Mouse (Mus musculus) gonadal fat pad, adult 2 months (tissue): ENCODE measurements at regions not wholly inside any gene's neighbourhood (a gene's known extent, or its start where the extent isn't known, plus 50 kb on each side); places are given as distances from the start of the nearest gene placed in this dataset.

Experiments used
- DNase-seq: peaks from one replicate; pipeline ENCODE4 v3.0.0-alpha.2; 2012; ENCODE audit warnings: low read depth

DNA sequence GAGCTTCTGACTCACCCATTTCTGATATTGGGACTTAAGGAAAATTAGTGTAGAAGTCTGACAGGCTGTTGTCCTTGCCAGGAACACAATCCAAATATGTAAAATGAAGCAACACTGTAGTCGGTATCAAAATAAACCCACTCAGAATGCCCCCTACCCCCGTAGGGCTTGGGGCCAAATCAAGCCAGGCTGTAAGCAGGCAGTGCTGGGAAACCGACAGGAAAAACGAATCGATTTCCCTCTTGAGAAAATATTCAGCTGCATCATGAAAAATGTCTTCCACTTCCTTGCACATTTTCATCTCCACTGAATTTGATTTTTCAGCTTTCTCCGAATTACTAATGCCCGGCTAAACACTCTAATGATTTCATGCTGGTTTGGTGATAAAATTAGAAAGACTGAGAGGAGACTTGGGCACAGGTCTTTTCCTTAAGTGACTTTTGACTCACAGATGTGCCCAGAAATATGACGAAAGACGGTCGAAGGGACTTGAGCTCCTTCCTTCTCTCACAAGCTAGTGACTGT, 485.7 kb downstream of the Fat4 start:
- no peak for DNase-seq

- DNase-seq, result no peak
Measured at GRCm38 (mm10) chr3:39375465-39375864, 488.7 kb downstream of the Fat4 start.

- DNase-seq, result no peak
Measured at GRCm38 (mm10) chr3:39388491-39388890, 501.8 kb downstream of the Fat4 start.

- no peak for DNase-seq
Measured at GRCm38 (mm10) chr3:39390442-39390841, 503.7 kb downstream of the Fat4 start.

DNA sequence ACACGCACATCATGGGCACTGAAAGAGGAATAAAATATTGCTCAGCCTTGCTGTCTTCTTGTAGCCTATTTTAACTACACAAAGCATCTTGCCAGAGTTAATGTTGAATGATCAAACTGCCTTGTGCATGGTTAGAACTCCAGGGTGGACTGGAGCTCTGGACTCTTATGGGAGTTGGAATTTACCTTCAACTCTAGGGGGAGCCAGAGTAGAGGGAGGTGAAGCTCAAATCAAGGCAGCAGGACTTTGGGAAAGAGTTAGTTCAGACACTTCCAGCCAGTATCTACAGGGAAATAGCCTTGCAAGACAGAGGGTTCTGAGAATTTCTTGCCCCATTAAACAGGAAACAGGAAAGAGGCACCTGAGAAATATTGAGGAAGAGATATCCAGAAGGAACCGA, 505.3 kb downstream of the Fat4 start:
- no peak for DNase-seq

GRCm38 (mm10) chr3:39396672-39397071, 509.9 kb downstream of the Fat4 start:
- no peak for DNase-seq

- DNase-seq, result no peak
Measured at GRCm38 (mm10) chr3:39397255-39397654, 510.5 kb downstream of the Fat4 start.

DNA sequence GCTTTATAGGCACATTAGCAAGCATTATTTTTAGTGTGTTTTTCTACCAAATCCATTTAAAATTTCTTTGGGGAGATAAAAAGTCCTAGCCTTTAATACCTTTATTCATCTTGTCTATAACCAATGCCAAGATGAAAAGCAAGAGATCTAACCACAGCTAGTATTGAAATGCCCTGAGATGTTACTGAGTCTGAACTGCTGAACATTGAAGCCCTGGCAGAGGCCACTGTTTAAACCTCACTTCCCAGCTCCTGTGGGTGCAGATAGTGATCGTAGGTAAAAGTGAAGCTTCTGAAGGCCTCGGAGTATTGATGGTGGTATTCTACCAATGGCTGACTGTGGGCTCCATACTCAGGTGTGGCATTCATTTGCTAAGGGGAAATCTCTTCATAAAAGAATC, 510.9 kb downstream of the Fat4 start:
- DNase-seq, result no peak

DNA sequence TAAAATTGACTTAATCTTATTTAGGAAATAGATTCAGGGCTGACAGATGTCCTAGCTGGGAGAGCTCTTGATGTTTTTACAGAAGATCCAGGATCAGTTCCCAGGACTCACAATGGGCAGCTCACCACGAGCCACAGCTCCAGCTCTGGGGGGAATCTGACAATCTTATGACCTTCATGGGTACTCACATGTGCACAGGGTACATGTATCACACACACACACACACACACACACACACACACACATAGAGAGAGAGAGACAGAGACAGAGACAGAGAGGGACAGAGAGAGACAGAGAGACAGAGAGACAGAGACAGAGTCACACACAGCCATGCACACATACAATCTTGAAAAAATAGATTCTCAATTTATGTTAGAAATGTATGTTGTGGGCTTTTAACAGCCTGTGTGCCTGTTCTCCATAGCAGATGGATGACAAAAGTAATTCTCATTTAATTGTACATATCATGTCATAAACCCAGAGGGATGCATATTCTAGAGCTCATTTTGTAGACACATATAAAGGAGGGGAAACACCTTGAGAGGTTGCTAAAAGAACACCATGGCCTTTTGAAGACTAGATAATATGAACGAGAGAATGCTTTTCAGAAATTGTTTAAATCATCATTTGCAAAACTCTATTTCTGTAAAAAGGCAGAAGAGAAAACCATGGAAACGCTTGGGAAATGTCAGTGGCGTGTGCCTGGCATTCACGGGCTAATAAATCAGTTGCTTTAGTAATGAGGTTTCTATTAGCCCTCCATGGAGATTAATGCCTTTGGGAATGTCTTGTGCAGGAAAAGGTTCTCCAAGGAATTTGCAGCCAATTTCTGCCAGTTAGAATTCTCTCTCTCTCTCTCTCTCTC, 538.3 kb downstream of the Fat4 start:
- DNase-seq, result no peak

GRCm38 (mm10) chr3:39425643-39426016, 538.9 kb downstream of the Fat4 start:
- no peak for DNase-seq

- no peak for DNase-seq
Measured at GRCm38 (mm10) chr3:39443328-39443727, 556.6 kb downstream of the Fat4 start.

DNA sequence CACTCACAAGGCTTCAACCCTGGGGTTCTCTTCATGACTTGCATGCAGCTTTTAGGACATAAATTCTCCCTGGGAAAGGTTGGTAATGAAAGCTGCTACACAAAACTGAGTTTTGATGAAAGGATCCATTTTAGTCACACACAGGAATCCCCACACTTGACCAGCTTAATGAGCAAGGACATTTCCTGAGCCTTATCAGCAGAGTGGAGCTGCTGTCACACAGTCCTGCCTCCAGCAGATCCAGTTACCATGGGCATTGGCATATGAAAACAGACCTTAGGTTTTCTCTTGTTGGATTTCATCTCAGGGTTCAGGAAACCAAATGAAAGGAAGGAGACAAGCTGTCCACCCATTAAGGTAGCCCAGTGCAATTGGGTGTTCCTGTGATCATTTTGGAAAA, 568.9 kb downstream of the Fat4 start:
- no peak for DNase-seq

- DNase-seq, result peak; percentile 28
Measured at GRCm38 (mm10) chr3:39460183-39460888, 573.6 kb downstream of the Fat4 start.

GRCm38 (mm10) chr3:39461561-39461960, 574.8 kb downstream of the Fat4 start:
- DNase-seq, result no peak

DNA sequence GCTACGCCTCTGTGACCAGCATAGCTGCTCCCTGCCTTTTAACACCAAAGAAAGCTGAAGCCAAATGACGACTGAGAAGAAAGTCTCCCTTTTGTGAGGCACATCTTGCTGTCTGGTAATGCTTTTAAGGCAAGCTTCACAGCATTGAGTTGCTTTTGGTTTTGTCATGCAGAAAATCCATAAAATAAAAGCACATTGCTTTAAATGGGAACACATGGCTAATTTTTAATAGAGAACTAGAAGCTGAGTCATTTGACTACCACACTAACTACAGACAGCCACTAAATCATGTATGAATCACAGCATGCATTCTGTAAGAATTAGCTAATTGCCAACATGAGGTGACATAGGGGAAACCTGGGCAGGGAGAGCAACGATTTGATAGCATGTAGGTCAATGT, 579.1 kb downstream of the Fat4 start:
- DNase-seq, result no peak

DNA sequence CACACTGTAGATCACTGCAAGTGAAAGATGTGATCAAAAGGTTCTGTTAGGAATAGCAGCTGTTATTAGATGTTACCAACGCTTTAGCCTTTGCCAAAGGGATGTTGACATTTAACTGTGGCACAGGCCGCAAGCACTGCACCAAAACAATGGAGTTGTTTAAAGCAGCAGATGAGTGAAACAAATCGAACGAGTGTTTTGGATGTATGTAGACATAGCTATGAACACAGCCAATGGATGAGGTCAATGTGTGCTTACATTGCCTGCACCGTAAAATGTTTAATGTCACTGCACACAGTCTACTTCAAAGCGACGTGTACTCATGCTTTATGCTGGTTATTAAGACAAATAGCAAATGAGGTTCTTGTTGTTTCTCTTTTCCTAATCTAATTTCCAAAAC, 602.7 kb downstream of the Fat4 start:
- DNase-seq, result no peak

DNA sequence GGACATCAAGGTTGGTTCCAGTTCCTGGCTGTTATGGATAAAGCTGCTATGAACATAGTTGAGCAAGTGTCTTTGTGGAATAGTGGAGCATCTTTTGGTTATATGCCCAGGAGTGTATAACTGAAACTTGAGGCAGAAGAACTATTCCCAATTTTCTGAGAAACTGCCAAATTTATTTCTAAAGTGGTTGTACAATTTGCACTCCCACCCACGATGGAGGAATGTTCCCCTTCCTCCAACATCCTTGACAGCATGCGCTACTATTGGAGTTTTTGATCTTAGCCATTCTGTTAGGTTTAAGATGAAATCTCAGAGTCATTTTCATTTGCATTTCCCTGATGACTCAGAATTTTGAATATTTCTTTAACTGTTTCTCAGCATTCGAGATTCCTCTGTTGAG, 607.6 kb downstream of the Fat4 start:
- DNase-seq, result no peak

- DNase-seq, result no peak
Measured at GRCm38 (mm10) chr3:39528087-39528486, 641.3 kb downstream of the Fat4 start.

DNA sequence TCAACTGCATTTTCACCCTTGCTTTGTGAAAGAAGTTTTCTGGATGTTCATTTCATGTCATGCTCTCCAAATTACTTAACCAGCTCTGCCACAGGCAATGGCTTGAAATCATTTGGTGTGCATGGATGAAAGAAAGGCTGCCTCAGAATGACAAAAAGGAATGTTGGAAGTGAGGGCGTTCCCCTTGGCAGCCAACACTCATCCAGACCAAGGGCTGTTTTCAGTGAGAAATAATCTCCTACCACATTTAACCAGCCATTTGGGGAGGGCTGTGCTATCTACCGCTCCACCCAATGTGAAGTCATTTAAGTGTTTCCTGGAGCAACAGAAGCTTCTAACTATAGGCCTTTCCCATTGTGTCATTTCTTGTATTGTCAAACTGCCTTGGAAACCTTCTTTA, 650.8 kb downstream of the Fat4 start:
- no peak for DNase-seq

DNA sequence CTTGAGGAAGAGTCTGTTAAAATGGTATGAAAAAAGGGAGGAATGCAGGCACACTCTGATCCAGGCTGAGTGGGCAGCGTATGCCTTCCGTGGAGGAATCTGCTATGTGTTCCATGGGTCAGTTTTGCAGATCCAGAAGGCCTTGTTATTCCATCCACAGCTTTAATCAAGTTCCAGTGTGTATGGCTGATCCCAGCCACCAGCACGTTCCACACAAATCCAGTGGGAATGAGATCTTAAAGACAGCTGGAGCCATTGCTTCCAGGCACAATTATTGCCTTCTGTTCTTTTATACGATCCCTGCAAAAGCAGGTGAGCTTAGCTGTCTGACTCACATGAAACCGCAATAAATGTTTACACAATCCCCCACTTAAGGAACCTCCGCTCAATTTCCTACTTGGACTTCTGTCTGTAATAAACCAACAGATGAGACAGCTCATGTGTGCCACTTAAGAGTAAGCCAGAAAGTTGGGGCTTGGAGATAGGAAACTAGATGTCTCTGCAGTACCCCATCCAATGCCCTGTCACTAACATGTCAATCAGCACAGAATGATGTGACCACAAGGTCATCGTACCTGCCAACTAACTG, 653.9 kb downstream of the Fat4 start:
- DNase-seq, result no peak

DNA sequence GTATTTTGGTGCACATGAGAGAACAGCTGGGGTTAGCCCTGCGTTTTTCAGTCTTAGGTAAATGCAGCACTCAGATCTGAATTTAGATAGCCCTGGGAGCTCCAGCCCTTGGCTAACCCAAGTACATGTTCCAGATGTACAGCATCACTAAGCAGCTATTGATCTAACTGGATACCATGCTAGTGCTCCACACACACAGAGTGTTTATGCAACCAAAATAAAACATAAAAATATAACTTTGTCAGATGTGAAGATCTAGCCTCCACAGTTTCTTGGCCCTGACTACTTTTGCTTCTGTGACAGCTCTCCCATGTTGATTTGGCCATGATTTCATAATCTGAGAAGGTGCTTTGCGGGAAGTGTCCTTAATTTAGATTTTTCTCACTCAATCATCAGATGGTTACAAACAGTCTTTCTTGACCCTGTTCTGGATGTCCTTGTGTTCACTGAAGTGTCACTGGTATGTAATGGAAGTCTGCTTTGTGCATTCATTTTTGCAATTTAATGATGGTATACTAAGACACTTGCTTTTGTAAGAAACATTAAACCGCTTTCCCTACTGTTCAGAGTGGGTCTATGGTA, 672.8 kb downstream of the Fat4 start:
- no peak for DNase-seq

DNA sequence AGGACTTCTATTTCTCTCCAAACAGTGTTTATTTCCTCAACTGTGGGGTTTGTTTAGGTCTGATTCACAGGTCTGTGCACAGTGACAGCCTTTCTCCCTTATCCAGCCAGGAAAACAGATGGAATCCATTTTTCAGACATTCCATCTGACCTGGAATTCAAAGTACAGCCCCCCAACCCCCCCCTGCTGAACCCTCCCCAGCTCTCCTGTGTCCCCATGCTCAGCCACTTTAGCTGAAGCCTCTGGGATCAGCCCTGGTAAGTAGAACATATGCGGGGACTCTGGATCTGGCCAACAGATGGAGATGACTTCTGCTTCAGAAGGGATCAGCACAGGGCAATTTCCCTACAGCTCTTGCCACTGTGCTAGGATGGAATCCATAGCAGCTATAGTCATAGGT, 674.2 kb downstream of the Fat4 start:
- no peak for DNase-seq
